Mouse (Mus musculus) olfactory bulb, adult 2 months (tissue): Measurements from ENCODE around the gene Bcam.

Experiments
- CTCF ChIP-seq: fragments of 200-500 bp; IDR thresholded peaks from 2 replicates; pipeline ENCODE4 v1.5.1; 2012; ENCODE audit warnings: low read depth, mild to moderate bottlenecking, low read length, moderate library complexity; ENCODE audit not compliant: insufficient read depth
- POLR2A ChIP-seq: fragments of 200-500 bp; IDR thresholded peaks from 2 replicates; pipeline ENCODE4 v1.6.1; 2012; ENCODE audit warnings: mild to moderate bottlenecking, low read depth, low read length, moderate library complexity; ENCODE audit not compliant: insufficient read depth

DNA sequence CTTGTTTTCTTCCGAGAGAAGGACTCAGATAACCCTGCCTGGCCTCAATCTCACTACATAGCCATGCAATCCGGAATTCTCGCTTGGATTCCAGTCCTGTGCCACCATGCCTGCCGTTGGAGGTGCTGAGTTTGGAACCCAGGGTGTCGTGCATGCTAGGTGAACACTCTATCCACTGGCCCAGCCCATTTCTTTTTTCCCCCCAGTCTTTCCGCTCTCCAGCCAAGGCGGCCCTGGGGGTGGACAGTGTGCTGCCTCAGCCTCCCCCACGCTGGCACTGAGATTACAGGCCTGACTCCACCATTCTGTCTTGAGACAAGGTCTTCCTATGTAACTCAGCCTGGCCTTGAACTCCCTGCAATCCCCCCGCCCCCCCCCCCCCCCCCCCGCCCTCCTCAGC lies 24.8 kb downstream of the Bcam start:
- TF ChIP-seq CTCF, result no peak
- no peak for TF ChIP-seq POLR2A
